Mouse (Mus musculus): ENCODE data around the gene 7530416G11Rik.
A peak's percentile ranks its signal among the peaks of the same experiment; 100 is the strongest.

Gene 7530416G11Rik

GRCm38 (mm10) chr15:85480630-85481029 lies 22.4 kb downstream of the 7530416G11Rik start:
- DNase-seq (ENCODE audit: low read depth in 2 of 2, low spot score in 2 of 2) = no peak

GRCm38 (mm10) chr15:85479919-85480318 lies 23.1 kb downstream of the 7530416G11Rik start:
- DNase-seq (ENCODE audit: low read depth in 2 of 2, low spot score in 2 of 2) = no peak

- no peak for DNase-seq (ENCODE audit: low read depth in 2 of 2, low spot score in 2 of 2)
Measured at GRCm38 (mm10) chr15:85479365-85479764, 23.7 kb downstream of the 7530416G11Rik start.

GRCm38 (mm10) chr15:85477584-85477983 lies 25.4 kb downstream of the 7530416G11Rik start:
- DNase-seq (ENCODE audit: low read depth in 2 of 2, low spot score in 2 of 2) = peak; percentile 50 to 68

GRCm38 (mm10) chr15:85474697-85475096 lies 28.3 kb downstream of the 7530416G11Rik start:
- no peak for DNase-seq (ENCODE audit: low read depth in 2 of 2, low spot score in 2 of 2)

- no peak for DNase-seq (ENCODE audit: low read depth in 2 of 2, low spot score in 2 of 2)
Measured at GRCm38 (mm10) chr15:85469401-85469800, 33.6 kb downstream of the 7530416G11Rik start.

- DNase-seq (ENCODE audit: low read depth in 2 of 2, low spot score in 2 of 2) = no peak
Measured at GRCm38 (mm10) chr15:85466456-85467067, 36.5 kb downstream of the 7530416G11Rik start.

GRCm38 (mm10) chr15:85464823-85465565 lies 38.0 kb downstream of the 7530416G11Rik start:
- DNase-seq (ENCODE audit: low read depth in 2 of 2, low spot score in 2 of 2) = no peak

GRCm38 (mm10) chr15:85464190-85464589 lies 38.8 kb downstream of the 7530416G11Rik start:
- DNase-seq (ENCODE audit: low read depth in 2 of 2, low spot score in 2 of 2) = no peak

- no peak for DNase-seq (ENCODE audit: low read depth in 2 of 2, low spot score in 2 of 2)
Measured at GRCm38 (mm10) chr15:85463027-85463790, 39.8 kb downstream of the 7530416G11Rik start.

- DNase-seq (ENCODE audit: low read depth in 2 of 2, low spot score in 2 of 2) = no peak
Measured at GRCm38 (mm10) chr15:85462138-85462537, 40.9 kb downstream of the 7530416G11Rik start.

- DNase-seq (ENCODE audit: low read depth in 2 of 2, low spot score in 2 of 2) = no peak
Measured at GRCm38 (mm10) chr15:85461541-85461940, 41.5 kb downstream of the 7530416G11Rik start.

- DNase-seq (ENCODE audit: low read depth in 2 of 2, low spot score in 2 of 2) = no peak
Measured at GRCm38 (mm10) chr15:85458631-85459082, 44.4 kb downstream of the 7530416G11Rik start.

- DNase-seq (ENCODE audit: low read depth in 2 of 2, low spot score in 2 of 2) = no peak
Measured at GRCm38 (mm10) chr15:85457838-85458237, 45.2 kb downstream of the 7530416G11Rik start.

GRCm38 (mm10) chr15:85456891-85457290 lies 46.1 kb downstream of the 7530416G11Rik start:
- no peak for DNase-seq (ENCODE audit: low read depth in 2 of 2, low spot score in 2 of 2)

- no peak for DNase-seq (ENCODE audit: low read depth in 2 of 2, low spot score in 2 of 2)
Measured at GRCm38 (mm10) chr15:85446652-85447051, 56.4 kb downstream of the 7530416G11Rik start.

Measured in CD8-positive naive resting alpha-beta T cell, adult 2 months (primary cell).